Mouse (Mus musculus) kidney, postnatal 4 days (tissue): ENCODE measurements around the gene Itgb5.

ENCODE experiments used
- DNase-seq, 2 experiments: peaks; one replicate each; pipeline ENCODE4 v3.0.0; 2021; ENCODE audit warnings: mixed read lengths in 2 of 2

The Itgb5 gene

GRCm38 (mm10) chr16:33829301-33829831 lies at the start of gene Itgb5:
TSS of gene Itgb5 (plus strand) at chr16:33829665.
- peak; percentile 83 to 89 for DNase-seq

GRCm38 (mm10) chr16:33781789-33782728 lies 47.4 kb upstream of the Itgb5 start:
- DNase-seq = no peak

GRCm38 (mm10) chr16:33782729-33783091 lies 46.8 kb upstream of the Itgb5 start:
- no peak for DNase-seq

- no peak for DNase-seq
Observed at GRCm38 (mm10) chr16:33784547-33784946, 44.9 kb upstream of the Itgb5 start.

GRCm38 (mm10) chr16:33785092-33785704 lies 44.3 kb upstream of the Itgb5 start:
- no peak for DNase-seq

- DNase-seq = no peak
Observed at GRCm38 (mm10) chr16:33786657-33787390, 42.6 kb upstream of the Itgb5 start.

- no peak for DNase-seq
Observed at GRCm38 (mm10) chr16:33793846-33794791, 35.3 kb upstream of the Itgb5 start, which contains the start of gene Muc13. TSS of gene Muc13 (plus strand) at chr16:33794037.

- peak; percentile 11 to 23 for DNase-seq
Observed at GRCm38 (mm10) chr16:33795106-33795505, 34.4 kb upstream of the Itgb5 start.

GRCm38 (mm10) chr16:33795887-33796286 lies 33.6 kb upstream of the Itgb5 start:
- no peak for DNase-seq

- DNase-seq = no peak
Observed at GRCm38 (mm10) chr16:33796756-33797155, 32.7 kb upstream of the Itgb5 start.

GRCm38 (mm10) chr16:33797860-33798259 lies 31.6 kb upstream of the Itgb5 start:
- peak; percentile 78 to 80 for DNase-seq

- DNase-seq = no peak
Observed at GRCm38 (mm10) chr16:33810002-33810401, 19.5 kb upstream of the Itgb5 start.

- DNase-seq = no peak
Observed at GRCm38 (mm10) chr16:33818413-33819165, 10.9 kb upstream of the Itgb5 start.

- DNase-seq = peak; percentile 91 to 93
Observed at GRCm38 (mm10) chr16:33820269-33821178, 8.9 kb upstream of the Itgb5 start.

GRCm38 (mm10) chr16:33824603-33825002 lies 4.9 kb upstream of the Itgb5 start:
- no peak for DNase-seq

GRCm38 (mm10) chr16:33828496-33828895 lies 969 bp upstream of the Itgb5 start:
- DNase-seq = no peak

- peak; percentile 66 to 76 for DNase-seq
Observed at GRCm38 (mm10) chr16:33829842-33830511, 512 bp downstream of the Itgb5 start.

- DNase-seq = no peak
Observed at GRCm38 (mm10) chr16:33830512-33831105, 1.1 kb downstream of the Itgb5 start.

- no peak for DNase-seq
Observed at GRCm38 (mm10) chr16:33832057-33832456, 2.6 kb downstream of the Itgb5 start.
